Mouse (Mus musculus): Measurements from ENCODE around the gene Ankrd55.

Gene Ankrd55

DNA sequence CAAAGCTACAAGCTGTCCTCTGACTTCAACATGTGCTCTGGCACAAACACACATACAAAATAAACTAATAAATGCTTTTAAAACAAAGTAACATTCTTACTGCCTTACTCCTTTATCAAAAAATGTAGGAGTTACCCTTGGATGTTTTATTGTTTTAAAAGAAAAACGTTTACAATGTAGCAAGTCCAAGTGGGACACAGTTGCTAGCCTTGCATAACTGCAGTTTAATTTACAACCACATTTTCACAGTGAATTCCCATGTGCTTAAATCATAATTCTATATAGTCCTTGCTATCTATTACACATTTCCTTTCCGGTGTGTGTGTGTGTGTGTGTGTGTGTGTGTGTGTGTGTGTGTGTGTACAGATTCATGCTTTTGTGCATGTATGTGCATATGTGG is 57.3 kb downstream of the Ankrd55 start:
- no peak for DNase-seq

DNA sequence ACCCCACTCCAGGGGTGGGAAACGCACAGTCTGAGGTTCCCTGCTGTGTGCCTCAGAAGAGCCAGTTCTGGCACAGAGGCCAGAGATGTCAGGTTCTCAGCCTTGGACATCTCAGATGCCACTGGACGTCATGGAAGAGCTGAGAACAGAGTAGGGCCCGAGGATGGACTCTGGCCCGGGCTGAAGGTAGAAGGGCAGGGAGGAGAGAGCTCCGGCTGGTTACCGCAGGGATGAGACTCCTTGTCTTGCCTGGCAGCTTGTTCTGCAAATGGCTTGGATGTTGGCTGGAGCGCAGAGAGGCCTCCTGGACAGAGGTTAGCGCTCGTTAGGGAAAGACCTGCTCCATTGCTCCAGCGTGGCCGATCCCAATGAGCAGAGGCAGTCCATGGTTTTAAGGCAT is 57.8 kb downstream of the Ankrd55 start:
- DNase-seq: peak; percentile 26

DNA sequence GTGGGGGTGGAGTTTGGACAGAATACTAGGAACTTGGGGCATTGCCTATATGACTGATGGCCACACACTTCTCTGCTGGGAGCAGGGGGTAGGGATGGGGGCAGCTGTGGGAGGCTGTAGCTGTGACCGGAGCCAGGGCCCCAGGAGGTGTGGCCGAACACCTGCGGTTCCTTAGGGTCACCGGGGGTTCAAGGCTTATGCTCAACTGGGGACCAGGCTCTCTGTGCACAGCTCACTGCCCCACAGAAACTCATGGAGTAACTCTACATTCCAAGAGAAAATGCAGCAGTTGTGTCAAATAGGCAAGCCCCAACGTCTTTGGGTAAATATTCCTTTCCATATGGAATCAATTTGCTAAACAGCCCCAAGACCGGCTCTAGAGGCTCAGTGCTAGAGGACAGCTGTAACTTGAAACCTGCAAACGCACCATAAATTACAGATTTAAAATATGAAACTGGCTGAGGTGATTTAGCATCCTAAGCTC is 58.5 kb downstream of the Ankrd55 start:
- no peak for DNase-seq

DNA sequence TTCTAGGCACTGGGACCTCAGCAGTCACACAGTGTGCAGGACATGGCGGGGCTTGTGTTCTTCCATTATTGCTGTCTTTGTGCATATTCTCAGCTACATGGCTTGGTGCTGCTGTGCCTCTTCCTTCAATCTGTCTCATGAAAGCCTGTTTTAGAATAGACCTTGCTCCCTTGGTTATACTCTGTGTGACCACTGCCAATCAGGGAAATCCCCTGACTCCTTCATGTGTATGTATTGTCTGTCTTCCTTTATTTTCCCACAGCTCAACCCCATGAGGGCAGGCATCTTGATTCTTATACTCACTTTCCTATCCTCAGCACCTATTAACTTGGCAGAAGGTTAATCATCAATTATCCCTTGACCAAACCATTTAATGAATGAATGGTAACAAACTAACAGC is 60.0 kb downstream of the Ankrd55 start:
- no peak for DNase-seq

DNA sequence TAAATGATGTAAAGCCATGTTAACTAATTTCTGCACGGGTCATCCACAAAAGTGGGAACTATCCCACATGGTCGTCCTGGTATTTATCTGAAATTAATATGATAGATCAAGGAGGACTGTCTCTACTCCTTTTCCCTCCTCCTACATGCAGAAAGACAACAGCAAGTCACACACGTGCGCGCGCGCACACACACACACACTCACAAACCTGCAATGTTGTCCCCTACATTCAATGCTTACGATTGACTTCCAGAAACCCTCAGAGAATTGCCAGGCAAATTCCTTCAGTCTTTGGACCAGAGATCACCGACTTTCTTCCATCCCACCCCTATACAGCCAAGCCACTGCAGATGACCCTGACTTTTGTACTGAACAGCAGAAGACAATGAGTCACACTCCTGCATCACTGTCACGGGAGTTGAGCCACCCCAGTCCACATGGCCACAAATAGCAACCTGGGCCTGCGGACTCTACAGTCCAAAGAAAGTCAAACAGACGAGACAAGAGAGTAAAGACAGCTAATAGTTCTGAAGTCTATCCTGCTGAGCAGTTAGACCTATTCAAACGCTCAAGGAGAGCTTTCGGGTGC is 60.7 kb downstream of the Ankrd55 start:
- no peak for DNase-seq

DNA sequence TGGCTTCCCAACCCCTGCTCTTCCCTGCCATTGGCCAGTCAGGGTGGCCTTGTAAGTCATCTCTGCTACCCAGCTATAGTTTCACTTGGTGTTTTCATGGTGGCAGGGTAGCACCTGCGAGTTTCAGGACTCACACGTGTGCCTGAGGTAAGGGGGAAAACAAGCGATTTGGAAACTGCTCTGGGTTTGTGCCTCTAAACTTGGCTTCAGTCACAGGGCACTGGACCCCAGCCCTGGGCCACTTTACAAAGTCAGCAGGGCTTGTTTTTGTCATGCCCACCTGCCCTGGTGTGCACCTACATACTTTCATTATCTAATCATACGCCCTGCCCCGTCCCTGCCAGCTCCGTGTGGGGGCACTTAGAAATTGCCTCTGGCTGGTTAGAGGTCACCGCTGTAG is 61.2 kb downstream of the Ankrd55 start:
- DNase-seq: no peak

DNA sequence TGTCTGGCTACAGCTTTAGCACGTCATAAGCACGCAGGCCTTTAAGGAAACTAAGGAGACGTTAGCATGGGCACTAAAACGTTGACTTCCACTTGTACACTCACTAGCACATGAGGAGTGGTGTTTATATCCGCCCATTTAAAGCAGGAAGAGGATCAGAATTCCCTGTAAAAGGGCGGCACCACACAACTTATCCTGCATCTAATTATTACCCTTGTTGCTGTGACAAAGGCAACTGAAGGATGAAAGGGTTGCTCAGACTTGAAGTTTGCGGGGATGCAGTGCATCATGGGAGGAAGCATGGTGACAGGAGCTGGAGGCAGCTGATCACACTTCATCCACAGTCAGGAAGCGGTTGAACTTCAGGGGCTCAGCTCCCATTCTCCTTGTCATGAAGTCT is 63.7 kb downstream of the Ankrd55 start:
- no peak for DNase-seq

DNA sequence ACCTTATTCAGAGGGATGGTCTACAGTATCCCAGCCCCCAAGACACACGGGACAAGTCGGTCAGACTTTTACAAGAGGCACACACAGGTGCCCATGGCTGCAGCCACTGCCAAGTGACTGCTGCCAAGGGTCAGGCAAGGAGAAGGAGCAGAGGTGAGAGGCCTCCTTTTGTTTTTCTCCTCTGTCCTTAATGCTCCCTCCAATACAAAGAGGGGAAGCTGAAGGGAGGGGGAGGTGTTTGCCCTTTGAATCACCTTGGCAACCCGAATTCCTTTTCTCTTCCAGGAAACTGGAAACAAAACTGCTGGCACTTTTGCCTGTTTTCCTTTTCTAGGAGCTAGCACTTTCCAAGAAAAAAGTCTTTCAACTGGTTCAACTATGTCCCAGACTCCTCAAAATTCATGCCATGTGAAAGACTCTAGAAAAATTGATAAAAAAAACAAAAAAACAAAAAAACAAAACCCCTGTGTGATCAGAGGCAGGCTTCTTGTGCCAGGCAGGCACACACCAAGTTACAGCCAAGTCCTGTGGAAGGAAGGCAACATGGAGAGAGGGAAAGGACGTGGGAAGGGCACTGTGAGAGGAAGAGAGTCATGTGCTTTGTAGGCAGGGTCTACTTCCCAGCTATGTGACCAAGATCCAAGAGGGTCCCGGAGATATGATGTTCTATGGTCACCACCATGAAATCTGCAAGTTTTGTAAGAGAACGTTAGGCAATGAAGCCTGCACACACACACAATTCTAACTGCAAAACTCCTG is 66.0 kb downstream of the Ankrd55 start:
- peak; percentile 34 for DNase-seq

DNA sequence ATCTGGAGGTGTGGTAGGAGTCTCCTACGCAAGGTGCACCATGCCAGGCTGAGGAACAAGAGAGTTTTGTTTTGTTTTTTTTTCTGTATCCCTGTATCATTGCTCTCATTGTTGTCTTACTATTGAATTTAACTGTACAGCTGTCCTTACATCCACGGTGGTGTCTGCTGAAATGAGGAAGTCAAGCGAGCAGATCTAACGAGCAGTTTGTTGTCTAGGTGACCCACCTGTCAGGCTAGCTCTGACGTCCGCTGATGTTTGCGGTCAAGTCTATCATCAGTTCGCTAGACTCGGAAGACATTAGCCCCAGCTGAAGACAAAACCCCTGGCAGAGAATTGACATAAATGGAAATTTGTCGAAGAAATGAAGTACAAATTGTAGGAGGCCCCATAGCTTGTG is 66.7 kb downstream of the Ankrd55 start:
- no peak for DNase-seq

DNA sequence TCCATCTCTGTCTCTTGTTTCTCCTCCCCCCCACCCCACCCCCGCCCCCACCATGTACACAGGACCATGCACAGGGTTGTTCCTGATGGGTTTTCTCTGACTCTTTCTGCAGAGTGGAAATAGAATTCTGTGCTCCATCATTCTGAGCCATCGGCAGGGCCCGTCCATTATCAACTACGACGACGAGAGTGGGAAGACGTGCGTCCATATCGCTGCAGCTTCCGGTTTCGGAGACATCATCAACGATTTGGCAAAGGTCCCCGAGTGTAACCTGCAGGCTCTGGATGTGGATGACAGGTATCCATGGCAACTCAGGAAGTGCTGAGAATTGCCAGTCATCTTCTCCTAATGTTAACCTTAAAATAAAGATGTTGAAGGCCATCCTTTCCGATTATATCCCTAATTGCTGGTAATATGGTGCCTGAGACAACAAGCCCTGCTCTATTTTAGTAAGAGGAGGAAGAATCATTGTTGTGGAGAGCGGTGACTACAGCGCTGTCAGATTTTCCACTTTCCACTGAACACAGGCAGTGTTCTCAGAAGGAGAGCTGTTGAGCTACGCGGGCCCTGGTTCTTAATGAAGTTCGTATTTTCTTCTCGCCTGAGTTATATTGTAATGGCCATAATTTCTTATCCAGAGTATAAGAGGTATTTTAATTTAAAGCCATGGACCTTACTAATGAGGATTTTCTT is 67.7 kb downstream of the Ankrd55 start:
- no peak for DNase-seq

DNA sequence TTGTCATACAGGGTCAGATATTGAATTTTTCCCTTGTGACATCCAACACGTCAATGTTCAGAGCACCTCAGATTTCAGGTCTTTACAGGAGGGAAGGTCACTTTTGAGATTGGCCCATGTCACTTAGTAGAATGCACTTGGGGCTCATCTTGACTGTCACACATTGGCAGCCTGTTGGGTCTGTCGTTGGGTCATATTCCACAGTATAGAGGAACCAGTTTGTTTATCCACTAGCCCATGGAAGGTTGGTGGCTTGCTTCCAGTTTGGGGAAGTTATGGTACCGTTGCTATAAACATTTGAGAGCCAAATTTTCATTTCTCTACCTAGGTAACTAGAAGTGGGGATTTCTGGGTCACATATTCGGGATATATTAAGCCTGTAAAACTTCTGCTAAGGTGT is 73.3 kb downstream of the Ankrd55 start:
- no peak for DNase-seq

DNA sequence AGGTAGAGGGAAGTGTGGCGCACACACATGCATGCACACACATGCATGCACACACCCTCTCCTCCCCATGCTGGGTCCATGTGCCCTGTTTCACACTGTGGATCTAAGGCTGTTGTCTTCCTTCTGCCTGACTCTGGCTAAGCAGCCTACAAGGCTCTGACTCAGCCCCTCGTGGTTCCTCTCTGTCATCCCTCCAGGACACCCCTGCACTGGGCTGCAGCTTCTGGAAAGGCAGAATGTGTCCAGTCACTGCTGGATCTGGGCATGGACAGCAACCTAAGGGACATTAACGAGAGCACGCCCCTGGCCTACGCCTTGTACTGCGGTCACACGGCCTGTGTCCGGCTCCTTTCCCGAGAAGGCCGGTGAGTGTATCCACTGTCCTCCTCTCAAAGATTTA is 75.0 kb downstream of the Ankrd55 start:
- no peak for DNase-seq

DNA sequence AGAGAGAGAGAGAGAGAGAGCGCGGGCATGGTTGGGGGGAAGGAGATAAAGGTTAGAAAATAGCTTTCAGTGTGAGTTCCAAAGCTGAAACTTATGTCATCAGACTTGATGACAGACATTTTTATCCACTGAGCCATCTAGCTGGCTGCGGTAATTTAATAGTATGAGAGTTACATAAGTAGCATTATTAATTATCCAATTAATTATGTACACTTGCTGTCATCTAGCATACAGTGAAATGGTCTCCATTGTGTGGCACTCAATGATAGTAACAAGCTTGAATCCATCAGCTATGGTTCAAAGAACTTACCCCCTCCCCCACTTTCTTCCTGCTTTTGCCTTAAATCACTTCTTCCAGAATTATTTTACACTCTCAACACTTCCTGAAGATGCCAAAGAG is 75.5 kb downstream of the Ankrd55 start:
- no peak for DNase-seq

DNA sequence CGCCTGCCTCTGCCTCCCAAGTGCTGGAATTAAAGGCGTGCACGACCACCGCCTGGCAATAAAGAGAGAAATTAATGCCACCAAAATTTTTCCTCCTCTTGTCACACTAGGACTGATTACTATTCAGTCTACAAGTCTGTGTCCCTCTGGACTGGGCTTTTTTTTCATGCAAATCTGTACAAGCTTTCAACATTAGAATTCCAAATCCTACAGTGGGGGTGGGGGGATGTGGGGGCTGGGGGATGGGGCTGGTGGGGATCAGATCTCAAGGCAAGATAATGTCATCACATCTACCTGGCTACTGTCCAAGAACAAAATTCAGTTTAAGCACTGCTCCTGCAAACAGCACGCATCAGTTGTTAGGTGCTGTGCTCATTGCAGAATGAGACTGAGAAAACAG is 76.4 kb downstream of the Ankrd55 start:
- no peak for DNase-seq

DNA sequence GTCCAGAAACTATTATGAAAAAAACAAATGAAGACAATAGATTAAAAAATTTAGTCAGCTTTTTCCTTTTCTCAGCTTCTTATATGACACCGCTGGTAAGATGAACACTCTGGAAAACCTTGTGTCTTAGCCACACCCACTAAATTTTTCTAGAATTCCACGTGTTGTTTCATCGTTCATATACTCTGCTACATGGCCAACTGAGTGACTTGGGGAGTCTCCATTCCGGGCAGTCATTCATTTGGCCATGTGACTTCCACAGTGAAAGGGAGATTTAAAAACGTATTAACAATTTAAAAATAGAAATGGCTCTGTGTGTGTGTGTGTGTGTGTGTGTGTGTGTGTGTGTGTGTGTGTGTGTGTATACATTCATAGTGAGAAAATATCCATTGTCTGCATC is 77.1 kb downstream of the Ankrd55 start:
- DNase-seq: no peak

DNA sequence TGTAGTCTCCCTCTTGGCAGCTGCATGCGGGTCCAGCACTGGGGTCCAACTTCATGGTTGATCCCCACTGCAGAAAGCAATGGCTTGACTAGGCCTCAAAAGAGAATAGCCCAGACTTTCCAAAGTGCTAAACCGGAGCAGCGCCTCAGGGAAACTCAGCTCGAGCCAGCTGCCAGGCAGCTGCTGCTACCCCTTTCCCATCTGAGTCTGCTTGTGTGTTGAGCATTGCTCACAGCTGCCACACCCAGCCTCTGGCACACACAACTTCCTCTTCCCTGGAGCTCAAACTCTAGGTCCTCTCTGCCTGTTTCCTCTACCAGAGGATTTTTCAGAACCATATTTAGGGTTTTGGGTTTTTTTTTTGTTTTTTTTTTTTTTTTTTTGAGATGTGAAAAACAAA is 77.5 kb downstream of the Ankrd55 start:
- no peak for DNase-seq

DNA sequence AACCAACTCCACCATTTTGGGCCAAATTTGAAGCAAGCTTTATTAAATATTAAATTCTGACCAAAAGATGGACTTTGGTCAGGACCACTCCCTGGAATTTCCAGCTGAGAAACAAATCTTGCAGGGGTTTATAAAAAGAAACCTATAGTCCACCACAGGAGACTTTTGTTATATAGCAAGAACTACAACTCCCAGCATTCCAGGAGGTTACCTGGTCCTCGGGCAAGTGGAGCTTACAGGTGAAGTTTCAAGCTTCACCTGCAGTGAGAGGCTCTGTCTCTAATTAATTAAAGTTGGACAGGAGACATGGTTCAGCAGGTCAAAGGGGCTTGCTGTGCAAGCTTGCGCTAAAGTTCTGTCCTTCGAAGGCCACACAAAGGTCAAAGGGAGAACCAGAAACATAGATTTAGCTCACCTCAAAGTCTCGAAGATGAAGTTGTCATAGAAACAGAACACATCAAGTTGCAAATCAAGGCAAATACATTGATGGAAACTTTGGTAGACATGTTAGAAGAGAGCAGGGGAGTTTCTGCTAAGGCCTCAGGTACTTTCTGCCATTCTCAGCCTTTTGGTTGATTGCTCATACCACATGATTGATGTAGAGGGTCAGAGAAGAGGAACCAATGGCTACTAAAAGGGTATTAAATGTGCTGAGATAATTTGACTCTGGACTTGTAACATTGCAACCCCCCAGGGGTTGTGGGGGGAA is 78.2 kb downstream of the Ankrd55 start:
- DNase-seq: no peak

DNA sequence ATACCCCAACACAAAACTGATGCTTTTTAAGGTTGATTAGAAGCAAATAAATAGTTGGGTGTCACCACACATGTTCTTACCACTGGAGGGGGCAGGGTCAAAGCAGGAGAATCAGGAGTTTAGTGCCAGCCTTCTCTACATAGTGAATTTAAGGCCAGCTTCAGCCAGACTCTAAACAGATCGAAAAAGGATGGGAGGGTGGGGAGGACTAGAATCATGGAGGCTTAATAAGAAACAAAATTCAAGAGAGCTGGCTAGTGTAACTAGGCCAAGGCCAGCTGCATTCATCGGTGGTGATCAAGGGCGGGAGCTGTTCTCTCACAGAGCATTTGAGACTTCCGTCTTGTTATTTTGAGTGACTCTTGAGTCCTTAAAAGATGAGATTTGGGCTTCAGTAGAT is 83.5 kb downstream of the Ankrd55 start:
- no peak for DNase-seq

DNA sequence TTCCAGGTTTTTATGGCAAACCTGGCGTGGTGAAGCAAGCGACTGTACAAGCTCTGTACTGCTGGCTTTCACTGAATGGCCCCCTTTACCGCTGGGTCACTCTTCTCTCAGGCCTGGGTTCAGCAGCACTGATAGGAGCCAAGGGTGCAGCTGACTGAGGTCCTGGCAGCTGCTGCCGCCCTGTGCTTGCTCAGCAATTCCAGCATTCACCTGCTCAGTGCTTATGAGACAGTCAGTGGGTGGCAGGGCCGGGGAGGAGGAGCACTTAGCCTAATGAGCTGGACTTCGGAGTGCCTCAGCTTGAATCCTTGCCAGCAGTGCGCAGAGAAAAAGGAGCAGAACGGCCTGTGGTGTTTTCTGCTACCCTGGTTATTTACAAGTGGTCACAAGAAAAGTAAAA is 87.5 kb downstream of the Ankrd55 start:
- DNase-seq: peak; percentile 72

DNA sequence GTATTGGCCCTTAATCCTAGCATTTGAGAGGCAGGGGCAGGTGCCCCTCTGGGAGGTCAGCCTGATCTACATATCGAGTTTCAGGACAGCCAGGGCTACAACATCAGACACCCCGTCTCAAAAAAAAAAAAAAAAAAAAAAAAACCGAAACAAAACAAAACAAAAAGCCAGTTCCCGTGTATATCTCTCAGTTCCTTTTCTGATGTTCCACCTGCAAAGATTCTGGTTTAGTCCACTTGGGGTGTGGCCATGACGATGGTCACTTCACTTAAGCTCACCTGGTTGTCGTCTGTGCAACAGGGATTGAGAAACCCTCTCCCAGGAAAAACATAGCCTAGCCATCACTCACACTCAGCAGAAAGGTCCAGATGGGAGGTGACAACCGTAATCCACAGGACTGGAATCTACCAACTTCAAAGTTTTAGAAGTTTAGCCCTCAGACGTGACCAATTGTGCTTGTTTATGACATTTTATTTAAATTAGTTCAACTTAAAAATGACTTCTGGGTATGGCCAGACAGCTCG is 90.6 kb downstream of the Ankrd55 start:
- DNase-seq: no peak

DNA sequence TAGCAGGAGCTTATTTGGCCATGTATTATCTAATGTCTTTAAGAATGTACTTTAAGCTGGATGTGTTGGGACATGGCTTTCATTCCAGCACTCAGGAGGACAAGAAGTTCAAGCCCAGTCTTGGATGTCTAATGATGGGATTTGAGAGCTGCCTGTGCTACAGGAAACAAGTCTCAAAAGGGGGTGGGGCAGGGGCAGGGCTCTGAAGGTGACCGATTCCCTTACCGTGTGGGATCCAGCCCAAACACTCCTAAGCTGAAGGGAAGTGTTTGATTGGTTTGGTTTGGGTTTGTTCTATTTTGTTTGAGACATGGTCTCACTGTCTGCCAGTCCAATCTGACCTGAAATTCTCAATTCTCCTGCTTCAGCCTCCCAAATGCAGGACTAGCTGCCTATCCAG is 93.2 kb downstream of the Ankrd55 start:
- no peak for DNase-seq

DNA sequence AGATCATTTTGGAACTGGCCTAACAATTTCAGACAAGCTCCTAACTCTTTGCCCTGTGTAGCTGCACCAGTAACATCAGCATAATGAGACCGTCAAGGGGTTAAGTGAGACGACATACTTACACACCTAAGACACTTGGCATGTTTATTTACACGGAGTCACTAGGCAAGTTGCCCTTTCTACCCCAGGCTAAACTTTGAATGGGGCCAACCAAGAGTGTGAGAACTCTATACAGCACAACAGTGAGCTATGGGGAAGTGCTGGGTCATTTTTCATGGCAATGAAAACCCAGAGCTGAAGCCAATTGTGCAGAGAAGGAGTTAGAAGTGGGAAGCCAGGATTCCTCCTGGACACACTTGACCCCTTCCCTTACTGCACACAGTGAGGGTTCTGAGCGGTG is 94.2 kb downstream of the Ankrd55 start:
- DNase-seq: no peak

DNA sequence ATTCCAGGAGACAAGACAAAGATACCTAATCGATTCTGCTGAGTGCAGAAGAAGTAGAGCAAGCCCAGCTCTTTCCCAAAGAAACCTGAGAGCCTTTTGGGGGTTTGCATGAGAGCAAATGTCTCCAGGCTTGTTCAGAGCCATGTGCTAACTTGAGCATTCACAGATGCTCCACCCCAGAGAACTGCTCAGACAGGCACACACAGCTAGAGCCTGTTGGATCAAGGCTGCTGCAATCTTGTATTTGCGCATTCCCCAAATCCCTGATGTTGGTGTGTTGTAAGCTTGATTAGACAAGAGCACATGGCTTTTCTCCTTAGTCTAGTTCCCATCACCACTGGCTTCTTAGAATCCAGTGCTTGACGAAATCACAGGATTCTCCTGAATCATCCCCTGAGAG is 94.7 kb downstream of the Ankrd55 start:
- no peak for DNase-seq
